Mouse (Mus musculus): Measurements from ENCODE around the gene Cpm. TPM values are rescaled to one million over a fixed set of nuclear protein-coding genes. Genes with fewer than 3 reads are reported as not detected.

Cpm gene
- total and polyA plus RNA-seq, 3 experiments: 0.04 to 0.31 (median 0.17) TPM

DNA sequence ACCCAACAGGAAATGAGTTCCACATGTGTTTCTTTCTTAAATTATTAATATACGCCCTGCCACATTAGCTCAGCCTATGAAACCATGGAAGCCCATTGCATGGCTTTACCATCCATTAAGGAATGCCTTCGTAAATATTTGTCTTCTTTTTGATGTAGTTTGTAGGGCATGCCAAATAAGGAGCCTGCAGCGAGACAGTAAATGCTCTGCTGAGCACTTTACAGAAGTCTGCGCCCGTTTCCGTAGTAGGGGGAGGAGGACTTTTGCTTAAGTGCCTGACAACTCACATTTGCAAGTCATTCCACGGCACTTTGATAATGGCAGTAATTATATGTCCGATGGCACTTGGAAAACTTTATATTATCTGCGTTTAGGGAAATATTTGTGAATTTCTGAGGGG, 37.5 kb upstream of the Cpm start:
- no peak for TF ChIP-seq BHLHE40 (IDR thresholded peaks at IDR 0.05; ENCODE audit: low read depth, low read length)
- no peak for TF ChIP-seq CHD2 (IDR thresholded peaks at IDR 0.05; ENCODE audit: low read length)
- no peak for TF ChIP-seq ZKSCAN1 (IDR thresholded peaks at IDR 0.05; ENCODE audit: borderline replicate concordance, low read depth, low read length)
- TF ChIP-seq MAX (IDR thresholded peaks at IDR 0.05; ENCODE audit: low read length): no peak
- no peak for TF ChIP-seq JUN (IDR thresholded peaks at IDR 0.05; ENCODE audit: insufficient read depth, low read depth, low read length)
- TF ChIP-seq MXI1 (IDR thresholded peaks at IDR 0.05; ENCODE audit: low read depth, low read length): no peak
- TF ChIP-seq NELFE (IDR thresholded peaks at IDR 0.05; ENCODE audit: low read depth, low read length): no peak
- no peak for TF ChIP-seq POLR2AphosphoS2 (IDR thresholded peaks at IDR 0.05; ENCODE audit: low read depth, low read length)
- TF ChIP-seq MEF2A (IDR thresholded peaks at IDR 0.05; ENCODE audit: borderline replicate concordance, low read depth, low read length): no peak
- no peak for TF ChIP-seq E2F4 (IDR thresholded peaks at IDR 0.05; ENCODE audit: insufficient replicate concordance, low read depth, low read length)
- TF ChIP-seq USF1 (IDR thresholded peaks at IDR 0.05; ENCODE audit: low read depth, low read length): no peak
- TF ChIP-seq CHD1 (IDR thresholded peaks at IDR 0.05; ENCODE audit: low read depth, low read length): no peak
- TF ChIP-seq CTCF (conservative IDR thresholded peaks at IDR 0.05 in 1 of 2, IDR thresholded peaks at IDR 0.05 in 1 of 2; ENCODE audit: low read depth in 2 of 2, low read length in 2 of 2): no peak
- TF ChIP-seq UBTF (IDR thresholded peaks at IDR 0.05; ENCODE audit: low read depth, low read length): no peak
- TF ChIP-seq MYC (IDR thresholded peaks at IDR 0.05; ENCODE audit: low read depth, low read length): no peak
- no peak for TF ChIP-seq SMC3 (IDR thresholded peaks at IDR 0.05; ENCODE audit: low read depth, low read length)
- TF ChIP-seq JUND (conservative IDR thresholded peaks at IDR 0.05; ENCODE audit: low read depth, low read length): no peak
- no peak for TF ChIP-seq NRF1 (IDR thresholded peaks at IDR 0.05; ENCODE audit: low read depth, low read length)
- no peaks in the 10 kb centered on the region for H3K79me2 ChIP-seq (replicated peaks; ENCODE audit: control insufficient read depth, extremely low read depth, insufficient read depth, poor library complexity, severe bottlenecking)
- dilution Hi-C loops (cut with MboI; ENCODE audit: extremely low pct_ligation_motif_present, extremely low pct_unique_long_range_greater_than_20kb, low sequenced_read_pairs): no loop called here
- H3K36me3 ChIP-seq (replicated peaks in 1 of 2; ENCODE audit: control insufficient read depth in 1 of 2, insufficient read depth in 1 of 2, low read length in 1 of 2): no peaks in the 10 kb centered on the region
- no peak overlapping the region for H3K9ac ChIP-seq (ENCODE audit: insufficient read depth, low read depth)
- H3K4me1 ChIP-seq (ENCODE audit: control insufficient read depth in 1 of 2, insufficient read depth in 2 of 2): peaks cover 2 to 19% of the 10 kb centered on the region in 2 experiments; a peak in 2 of 4 replicates
- in situ Hi-C loops (cut with MboI; ENCODE audit: low pct_ligation_motif_present, low pct_unique_long_range_greater_than_20kb, low sequenced_read_pairs): no loop called here
- no peaks in the 10 kb centered on the region for H3K27me3 ChIP-seq (replicated peaks)
- H3K9me3 ChIP-seq (replicated peaks; ENCODE audit: low read length): no peaks in the 10 kb centered on the region
- H3K4me3 ChIP-seq (replicated peaks in 1 of 3; ENCODE audit: low read depth in 2 of 3, low read length in 2 of 3, poor library complexity in 1 of 3): no peak overlapping the region
- no peak for DNase-seq (ENCODE audit: extremely low read depth)
- H3K4me2 ChIP-seq (ENCODE audit: insufficient read depth, low read depth, poor library complexity, severe bottlenecking): no peak overlapping the region
- no peak overlapping the region for H3K27ac ChIP-seq (ENCODE audit: insufficient read depth, low read depth)

DNA sequence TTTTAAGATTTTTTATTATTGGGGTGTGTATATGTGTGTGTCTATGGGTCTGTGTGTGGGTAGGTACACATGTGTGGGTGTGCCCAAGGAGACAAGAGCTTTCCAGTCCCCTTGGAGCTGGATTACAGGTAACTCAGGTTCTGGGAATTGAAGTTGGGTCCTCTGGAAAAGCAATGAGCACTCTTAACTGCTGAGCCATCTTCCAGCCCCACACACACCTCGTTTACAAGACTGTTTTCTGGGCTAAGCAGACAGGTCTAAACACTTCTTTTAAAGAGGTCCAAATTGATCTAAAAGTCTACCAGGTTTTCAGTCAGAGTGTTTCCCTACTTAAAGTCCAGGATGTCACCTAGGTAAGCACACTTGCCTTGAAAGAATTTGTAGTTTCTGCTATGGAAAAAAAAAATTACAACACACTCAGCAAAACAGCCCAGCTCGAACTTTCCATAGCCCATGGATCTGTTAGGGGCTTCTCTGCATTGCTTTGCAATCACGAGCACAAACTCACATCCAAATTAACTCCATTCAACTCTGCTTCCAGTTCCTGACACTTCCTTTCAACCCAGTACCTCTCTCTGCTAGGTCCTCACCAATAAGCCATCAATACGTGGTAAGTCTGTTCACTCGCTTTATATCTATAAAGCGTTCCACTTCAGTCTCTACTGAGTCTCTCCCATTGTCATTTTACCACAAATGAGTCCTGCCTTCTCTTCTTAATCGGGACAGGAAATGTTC, 36.8 kb upstream of the Cpm start:
- in situ Hi-C loops (cut with MboI; ENCODE audit: low pct_ligation_motif_present, low pct_unique_long_range_greater_than_20kb, low sequenced_read_pairs): no loop called here
- Histone ChIP-seq H3K27ac (ENCODE audit: insufficient read depth, low read depth) (no peak overlapping the region), H3K36me3 (replicated peaks in 1 of 2; ENCODE audit: control insufficient read depth in 1 of 2, insufficient read depth in 1 of 2, low read length in 1 of 2) (no peaks in the 10 kb centered on the region), H3K4me1 (ENCODE audit: control insufficient read depth in 1 of 2, insufficient read depth in 2 of 2) (peaks cover 2 to 19% of the 10 kb centered on the region in 2 experiments; a peak in 2 of 4 replicates), H3K9ac (ENCODE audit: insufficient read depth, low read depth) (no peak overlapping the region), H3K4me3 (replicated peaks in 1 of 3; ENCODE audit: low read depth in 2 of 3, low read length in 2 of 3, poor library complexity in 1 of 3) (no peak overlapping the region), H3K79me2 (replicated peaks; ENCODE audit: control insufficient read depth, extremely low read depth, insufficient read depth, poor library complexity, severe bottlenecking) (no peaks in the 10 kb centered on the region), H3K4me2 (ENCODE audit: insufficient read depth, low read depth, poor library complexity, severe bottlenecking) (no peak overlapping the region), H3K27me3 (replicated peaks) (no peaks in the 10 kb centered on the region), H3K9me3 (replicated peaks; ENCODE audit: low read length) (no peaks in the 10 kb centered on the region)
- TF ChIP-seq KAT2A (IDR thresholded peaks at IDR 0.05; ENCODE audit: insufficient replicate concordance, low read length): no peak
- no peak for TF ChIP-seq SMC3 (IDR thresholded peaks at IDR 0.05; ENCODE audit: low read depth, low read length)
- TF ChIP-seq NRF1 (IDR thresholded peaks at IDR 0.05; ENCODE audit: low read depth, low read length): no peak
- no peak for TF ChIP-seq ZNF384 (IDR thresholded peaks at IDR 0.05; ENCODE audit: low read depth, low read length)
- no peak for TF ChIP-seq RAD21 (IDR thresholded peaks at IDR 0.05; ENCODE audit: low read depth, low read length)
- no peak for TF ChIP-seq USF2 (conservative IDR thresholded peaks at IDR 0.05; ENCODE audit: low read depth, low read length)
- TF ChIP-seq MXI1 (IDR thresholded peaks at IDR 0.05; ENCODE audit: low read depth, low read length): no peak
- TF ChIP-seq MEF2A (IDR thresholded peaks at IDR 0.05; ENCODE audit: borderline replicate concordance, low read depth, low read length): no peak
- no peak for TF ChIP-seq CHD1 (IDR thresholded peaks at IDR 0.05; ENCODE audit: low read depth, low read length)
- no peak for TF ChIP-seq ZMIZ1 (IDR thresholded peaks at IDR 0.05; ENCODE audit: low read depth, low read length)
- no peak for TF ChIP-seq CHD2 (IDR thresholded peaks at IDR 0.05; ENCODE audit: low read length)
- TF ChIP-seq MAFK (IDR thresholded peaks at IDR 0.05; ENCODE audit: insufficient replicate concordance, low read length): no peak
- TF ChIP-seq POLR2AphosphoS2 (IDR thresholded peaks at IDR 0.05; ENCODE audit: low read depth, low read length): no peak
- no peak for TF ChIP-seq USF1 (IDR thresholded peaks at IDR 0.05; ENCODE audit: low read depth, low read length)
- no peak for TF ChIP-seq POLR2A (IDR thresholded peaks at IDR 0.05; ENCODE audit: low read depth, low read length)
- TF ChIP-seq PAX5 (IDR thresholded peaks at IDR 0.05; ENCODE audit: low read length): no peak
- TF ChIP-seq JUN (IDR thresholded peaks at IDR 0.05; ENCODE audit: insufficient read depth, low read depth, low read length): no peak
- no peak for TF ChIP-seq BHLHE40 (IDR thresholded peaks at IDR 0.05; ENCODE audit: low read depth, low read length)
- dilution Hi-C loops (cut with MboI; ENCODE audit: extremely low pct_ligation_motif_present, extremely low pct_unique_long_range_greater_than_20kb, low sequenced_read_pairs): no loop called here
- DNase-seq (ENCODE audit: extremely low read depth): no peak
